Mouse (Mus musculus): Measurements from ENCODE around the gene Erbb2. TPM values are rescaled to one million over a fixed set of nuclear protein-coding genes. Genes with fewer than 3 reads are reported as not detected.

The Erbb2 gene
- polyA plus RNA-seq, 1 experiment from 2014 or later = 33.5 TPM

DNA sequence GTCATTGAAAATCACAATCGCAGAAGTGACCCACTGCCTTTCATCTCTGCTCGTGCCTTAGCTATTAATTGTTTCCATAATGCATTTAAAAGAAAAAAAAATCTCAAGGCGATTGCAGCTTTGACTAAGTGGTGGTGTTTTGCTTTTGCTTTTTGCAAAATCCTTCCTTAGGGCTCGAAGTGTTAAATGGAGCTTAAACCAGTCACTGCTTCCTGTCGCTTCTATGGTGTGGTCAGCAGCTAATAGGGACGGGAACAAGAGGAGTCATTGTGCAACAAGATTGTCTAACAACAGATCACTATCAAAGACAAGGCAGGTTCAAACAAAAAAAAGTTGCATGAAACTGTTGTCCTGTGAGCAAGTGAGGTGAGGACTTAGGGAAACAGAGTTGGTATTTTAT lies 69.0 kb downstream of the Erbb2 start:
- 68% methylated on average over 6 of the region's 6 CpGs for WGBS
- H3K4me2 ChIP-seq (ENCODE audit: low read length) = no peak overlapping the region
- H3K27ac ChIP-seq (ENCODE audit: low read depth) = no peak overlapping the region
- H3K27me3 ChIP-seq (replicated peaks; ENCODE audit: control insufficient read depth, insufficient read depth, low read length) = no peaks in the 10 kb centered on the region
- no peak overlapping the region for H3K4me3 ChIP-seq (ENCODE audit: low read depth, low read length)
- no peak for DNase-seq (ENCODE audit: low spot score)
- H3K36me3 ChIP-seq (ENCODE audit: control insufficient read depth, insufficient read depth, low read length) = no peaks in the 10 kb centered on the region
- no peak for ATAC-seq (replicated peaks; ENCODE audit: low FRiP score, low TSS enrichment, low read depth)
- H3K9me3 ChIP-seq (ENCODE audit: control insufficient read depth, low read length) = no peaks in the 10 kb centered on the region
- H3K4me1 ChIP-seq (replicated peaks; ENCODE audit: control insufficient read depth, insufficient read depth, low read length) = no peaks in the 10 kb centered on the region
- no peak overlapping the region for H3K9ac ChIP-seq (ENCODE audit: low read length)

DNA sequence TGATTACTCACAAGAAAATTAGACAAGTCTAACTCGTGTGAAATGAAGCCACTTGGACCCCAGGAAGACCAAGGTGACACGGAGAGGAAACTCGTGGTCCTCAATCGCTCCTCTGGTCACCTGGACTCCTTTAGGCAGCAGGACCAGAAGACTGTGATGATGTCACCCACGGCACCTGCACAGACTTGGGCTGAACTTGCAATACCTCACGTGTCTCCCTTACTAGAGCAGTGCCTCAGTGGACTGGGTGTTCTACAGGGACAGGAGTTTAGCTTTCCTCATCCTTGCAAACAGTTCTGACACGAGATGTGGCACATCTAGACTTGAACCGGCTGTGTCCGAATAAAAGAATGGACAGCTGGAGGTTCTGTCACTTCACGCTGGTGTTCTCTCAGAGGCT lies 69.8 kb downstream of the Erbb2 start:
- Histone ChIP-seq H3K27me3 (replicated peaks; ENCODE audit: control insufficient read depth, insufficient read depth, low read length) (no peaks in the 10 kb centered on the region), H3K4me2 (ENCODE audit: low read length) (no peak overlapping the region), H3K9ac (ENCODE audit: low read length) (no peak overlapping the region), H3K4me3 (ENCODE audit: low read depth, low read length) (no peak overlapping the region), H3K36me3 (ENCODE audit: control insufficient read depth, insufficient read depth, low read length) (no peaks in the 10 kb centered on the region), H3K4me1 (replicated peaks; ENCODE audit: control insufficient read depth, insufficient read depth, low read length) (no peaks in the 10 kb centered on the region), H3K27ac (ENCODE audit: low read depth) (no peak overlapping the region), H3K9me3 (ENCODE audit: control insufficient read depth, low read length) (no peaks in the 10 kb centered on the region)
- 83% methylated on average over 10 of the region's 10 CpGs for WGBS
- ATAC-seq (replicated peaks; ENCODE audit: low FRiP score, low TSS enrichment, low read depth) (no peak), DNase-seq (ENCODE audit: low spot score) (no peak)

DNA sequence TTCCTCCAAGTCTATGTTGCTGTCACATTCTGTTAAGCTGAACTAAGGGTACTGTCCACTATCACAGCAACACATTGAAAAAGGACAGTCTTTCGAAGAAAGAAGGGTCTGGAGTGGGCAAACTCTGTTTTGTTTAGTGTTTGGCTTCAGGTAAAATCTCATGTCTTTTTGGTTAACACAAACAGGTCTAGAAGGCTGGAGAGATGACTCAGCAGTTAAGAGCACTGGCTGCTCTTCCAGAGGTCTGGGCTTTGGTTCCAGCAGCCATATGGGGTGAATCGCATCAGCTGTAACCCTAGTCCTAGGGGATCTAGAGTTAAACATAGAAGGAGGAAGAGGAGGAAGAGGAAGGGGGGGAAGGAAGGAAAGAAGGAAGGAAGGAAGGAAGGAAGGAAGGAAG lies 73.5 kb downstream of the Erbb2 start:
- no peak for DNase-seq (ENCODE audit: low spot score)
- WGBS = 84% methylated on average over 2 of the region's 2 CpGs
- no peak overlapping the region for H3K4me2 ChIP-seq (ENCODE audit: low read length)
- H3K4me1 ChIP-seq (replicated peaks; ENCODE audit: control insufficient read depth, insufficient read depth, low read length) = no peaks in the 10 kb centered on the region
- no peaks in the 10 kb centered on the region for H3K9me3 ChIP-seq (ENCODE audit: control insufficient read depth, low read length)
- no peak overlapping the region for H3K4me3 ChIP-seq (ENCODE audit: low read depth, low read length)
- H3K9ac ChIP-seq (ENCODE audit: low read length) = no peak overlapping the region
- no peaks in the 10 kb centered on the region for H3K36me3 ChIP-seq (ENCODE audit: control insufficient read depth, insufficient read depth, low read length)
- no peak overlapping the region for H3K27ac ChIP-seq (ENCODE audit: low read depth)
- no peaks in the 10 kb centered on the region for H3K27me3 ChIP-seq (replicated peaks; ENCODE audit: control insufficient read depth, insufficient read depth, low read length)
- ATAC-seq (replicated peaks; ENCODE audit: low FRiP score, low TSS enrichment, low read depth) = no peak

Other genes with a start within 250 kb of the Erbb2 start
- 57.1 and 63.2 TPM in 2 replicates for gene Med1, start 219.2 kb upstream of the Erbb2 start, polyA plus RNA-seq (2014; fragmentation: Nextera tagmentation; extraction: Ambion mirVana)
- gene Cdk12, start 209.4 kb upstream of the Erbb2 start, polyA plus RNA-seq (2014; fragmentation: Nextera tagmentation; extraction: Ambion mirVana) = 13.9 and 14.3 TPM in 2 replicates
- gene Neurod2, start 82.8 kb upstream of the Erbb2 start, polyA plus RNA-seq (2014; fragmentation: Nextera tagmentation; extraction: Ambion mirVana) = 0.05 and 0.07 TPM in 2 replicates
- 21.4 and 22.6 TPM in 2 replicates for gene Ppp1r1b, start 64.1 kb upstream of the Erbb2 start, polyA plus RNA-seq (2014; fragmentation: Nextera tagmentation; extraction: Ambion mirVana)
- gene Stard3, start 54.1 kb upstream of the Erbb2 start, polyA plus RNA-seq (2014; fragmentation: Nextera tagmentation; extraction: Ambion mirVana) = 40.5 and 44.8 TPM in 2 replicates
- not detected in 2 replicates for gene Tcap, start 28.7 kb upstream of the Erbb2 start, polyA plus RNA-seq (2014; fragmentation: Nextera tagmentation; extraction: Ambion mirVana)
- not detected in 2 replicates for gene Pnmt, start 26.0 kb upstream of the Erbb2 start, polyA plus RNA-seq (2014; fragmentation: Nextera tagmentation; extraction: Ambion mirVana)
- 13.4 and 14.1 TPM in 2 replicates for gene Pgap3, start 12.0 kb upstream of the Erbb2 start, polyA plus RNA-seq (2014; fragmentation: Nextera tagmentation; extraction: Ambion mirVana)
- gene Mien1, start 26.5 kb downstream of the Erbb2 start, polyA plus RNA-seq (2014; fragmentation: Nextera tagmentation; extraction: Ambion mirVana) = 109 and 123 TPM in 2 replicates
- gene Grb7, start 33.9 kb downstream of the Erbb2 start, polyA plus RNA-seq (2014; fragmentation: Nextera tagmentation; extraction: Ambion mirVana) = 74.1 and 74.6 TPM in 2 replicates
- gene Ikzf3, start 133.6 kb downstream of the Erbb2 start, polyA plus RNA-seq (2014; fragmentation: Nextera tagmentation; extraction: Ambion mirVana) = 0.16 and 0.19 TPM in 2 replicates
- gene Zpbp2, start 138.6 kb downstream of the Erbb2 start, polyA plus RNA-seq (2014; fragmentation: Nextera tagmentation; extraction: Ambion mirVana) = 0.28 and 0.57 TPM in 2 replicates
- gene Ormdl3, start 174.9 kb downstream of the Erbb2 start, polyA plus RNA-seq (2014; fragmentation: Nextera tagmentation; extraction: Ambion mirVana) = 7.2 and 8.5 TPM in 2 replicates
- gene Lrrc3c, start 185.8 kb downstream of the Erbb2 start, polyA plus RNA-seq (2014; fragmentation: Nextera tagmentation; extraction: Ambion mirVana) = not detected in 2 replicates
- 1.2 and 1.3 TPM in 2 replicates for gene Gm12355, start 213.2 kb downstream of the Erbb2 start, polyA plus RNA-seq (2014; fragmentation: Nextera tagmentation; extraction: Ambion mirVana)
- not detected in 2 replicates for gene Gsdma3, start 213.9 kb downstream of the Erbb2 start, polyA plus RNA-seq (2014; fragmentation: Nextera tagmentation; extraction: Ambion mirVana)
- gene Gsdma2, start 234.3 kb downstream of the Erbb2 start, polyA plus RNA-seq (2014; fragmentation: Nextera tagmentation; extraction: Ambion mirVana) = not detected in 2 replicates

Data from intestine, embryonic 14.5 days (tissue).